Mouse (Mus musculus): ENCODE data around the gene Hfe2.
"Not testable (repeated sequence)": the region's sequence is repeated elsewhere in the genome, so short reads cannot be mapped to it uniquely, and the experiment has no call there.

DNA sequence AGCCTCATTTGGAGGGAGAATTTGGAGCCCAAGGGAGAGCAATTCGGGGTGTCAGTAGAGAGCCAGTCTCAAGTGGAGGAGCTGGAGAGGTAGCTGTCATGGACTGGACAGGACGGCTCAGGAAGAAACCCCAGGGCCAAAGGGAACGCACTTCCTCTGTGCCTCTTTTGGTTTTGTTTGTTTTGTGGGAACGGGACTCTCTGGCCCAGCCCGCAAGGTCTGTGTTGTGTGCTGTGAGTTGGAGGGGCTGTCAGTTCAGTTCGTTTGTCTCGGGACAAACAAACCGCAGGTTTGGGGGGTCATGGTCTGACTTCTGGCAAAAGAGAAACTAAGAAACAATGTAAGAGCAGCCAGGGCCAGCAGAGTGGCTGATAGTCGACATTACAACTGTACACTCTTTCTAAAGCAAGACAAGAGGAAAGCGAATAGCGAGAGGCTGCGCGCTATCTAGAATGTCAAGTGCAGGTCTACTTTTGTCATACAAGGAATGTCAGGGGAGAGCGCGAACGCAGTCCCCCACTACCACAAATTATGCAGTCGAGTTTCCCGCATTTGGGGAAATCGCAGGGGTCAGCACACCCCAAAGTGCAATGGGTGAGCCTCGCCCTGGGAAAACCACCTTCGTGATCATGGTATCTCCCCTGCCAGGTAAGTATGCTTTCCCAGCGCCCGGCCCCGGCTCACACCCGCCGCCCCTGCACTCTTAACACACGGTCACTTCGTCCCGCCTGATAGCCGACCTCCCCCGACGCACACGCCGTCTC is 38.7 kb upstream of the Hfe2 start:
- TF ChIP-seq POLR2A (IDR thresholded peaks at IDR 0.05; ENCODE audit: low read depth, low read length); CTCF (IDR thresholded peaks at IDR 0.05; ENCODE audit: borderline replicate concordance, insufficient read depth, low read length): not testable (repeated sequence)

Measured in embryonic fibroblast, embryonic 13.5 days (primary cell).